Mouse (Mus musculus) common myeloid progenitor, adult 5-6 weeks (primary cell): ENCODE data around the gene Gm20604. TPM values are rescaled to one million over a fixed set of nuclear protein-coding genes. Genes with fewer than 3 reads are reported as not detected.

Source experiments
- ATAC-seq: replicated peaks from 2 replicates; pipeline ENCODE4 v1.8.0; 2016; ENCODE audit warnings: low read depth, mild to moderate bottlenecking, moderate TSS enrichment, inconsistent platforms; ENCODE audit not compliant: poor library complexity, severe bottlenecking
- total RNA-seq: library from RNA; stranded (forward); fragments of 200-1000, 187-1606 nt; gene quantifications from 2 replicates; pipeline ENCODE4 v1.2.3, GENCODE M21; 2017

Gm20604 gene
- total RNA-seq, 1 experiment from 2014 or later: 7.4 TPM

DNA sequence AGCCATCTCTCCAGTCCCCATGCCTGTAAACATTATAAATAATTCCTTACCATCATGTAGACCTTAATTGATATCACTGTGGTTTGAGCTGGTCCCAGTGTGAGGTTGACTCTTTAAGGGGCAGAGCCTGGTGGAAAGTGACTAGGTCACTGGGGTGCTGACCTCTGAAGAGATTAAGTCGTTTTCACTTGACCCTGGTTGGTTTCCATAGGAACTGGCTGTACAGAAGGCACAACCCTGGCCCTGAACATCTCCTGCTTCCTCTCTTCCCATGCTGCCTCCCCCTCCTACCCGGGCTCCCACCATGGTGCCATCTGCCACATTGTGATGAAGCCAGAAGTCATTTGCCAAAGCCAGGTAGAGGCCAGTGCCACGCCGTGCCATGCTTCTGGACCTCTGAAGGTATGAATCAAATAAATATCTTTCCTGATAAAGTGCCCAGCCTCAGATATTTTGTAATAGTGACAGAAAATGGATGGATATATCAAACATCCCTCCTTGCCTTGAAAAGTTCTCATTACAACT lies 47.6 kb downstream of the Gm20604 start:
- no peak for ATAC-seq

DNA sequence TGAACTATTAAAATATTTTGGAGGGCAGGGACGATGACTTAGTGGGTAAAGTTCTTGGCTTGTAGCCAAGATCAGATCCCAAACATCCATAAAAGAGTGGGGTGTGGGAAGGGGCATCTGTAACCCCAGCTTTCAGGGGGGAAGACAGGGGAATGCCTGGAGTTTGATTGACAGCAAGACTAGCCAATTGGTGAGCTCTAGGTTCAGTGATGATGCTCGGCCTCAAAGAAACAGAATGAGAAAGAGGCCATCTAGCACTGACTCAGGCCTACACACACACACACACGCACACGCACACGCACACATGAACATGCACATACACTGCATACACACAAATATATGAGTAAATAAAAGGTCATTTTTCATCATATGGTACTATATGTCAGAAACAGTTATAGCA lies 48.6 kb downstream of the Gm20604 start:
- ATAC-seq: no peak

DNA sequence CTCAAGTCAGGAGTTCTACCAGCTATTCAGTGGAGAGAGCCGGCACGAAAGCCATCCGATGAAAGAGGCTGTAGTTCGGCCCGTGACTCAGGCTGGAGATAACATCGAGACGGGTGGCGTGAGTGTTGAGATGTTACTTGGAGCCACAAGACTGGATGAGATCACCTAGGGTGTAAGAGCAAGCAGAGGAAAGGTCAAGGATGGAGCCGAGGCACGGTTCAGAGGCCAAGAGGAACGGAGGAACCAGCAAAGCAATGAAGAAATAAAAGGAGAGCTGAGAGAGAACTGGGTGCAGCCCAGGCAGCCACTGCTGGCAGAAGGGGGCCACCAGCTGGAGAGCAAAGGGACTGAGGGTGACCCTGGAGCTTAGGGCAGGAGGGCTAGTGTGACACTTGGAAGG lies 50.3 kb downstream of the Gm20604 start:
- ATAC-seq: no peak

DNA sequence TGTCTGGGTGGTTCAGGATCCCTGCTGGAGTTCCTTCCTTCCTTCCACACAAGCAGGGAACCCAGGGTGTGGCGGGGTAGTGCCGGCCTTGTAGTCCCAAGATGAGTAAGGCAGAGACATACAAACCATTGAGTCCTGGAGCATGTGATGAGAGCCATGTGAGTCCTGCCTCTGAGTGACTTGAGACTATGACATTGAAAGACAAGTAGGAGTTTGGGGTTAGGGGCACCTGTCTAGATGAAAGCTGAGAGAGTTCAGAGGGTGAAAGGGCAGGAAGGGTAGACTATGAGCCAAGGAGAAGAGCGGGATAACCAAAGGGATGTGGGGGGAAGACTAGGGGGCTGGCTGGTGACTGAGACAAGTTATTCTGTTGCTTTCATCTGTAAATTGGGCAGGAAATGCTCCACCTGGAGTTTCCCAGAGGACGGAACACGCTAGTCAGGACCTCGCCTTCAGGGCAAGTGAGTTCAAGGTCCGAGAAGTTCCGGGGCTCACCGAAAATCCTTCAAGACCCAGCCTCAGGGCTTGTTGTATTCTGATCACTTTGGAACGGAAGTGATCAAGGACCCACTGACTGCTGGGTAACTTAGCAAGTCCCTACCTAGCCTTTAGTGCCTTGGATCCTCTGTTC lies 51.5 kb downstream of the Gm20604 start:
- ATAC-seq: no peak

DNA sequence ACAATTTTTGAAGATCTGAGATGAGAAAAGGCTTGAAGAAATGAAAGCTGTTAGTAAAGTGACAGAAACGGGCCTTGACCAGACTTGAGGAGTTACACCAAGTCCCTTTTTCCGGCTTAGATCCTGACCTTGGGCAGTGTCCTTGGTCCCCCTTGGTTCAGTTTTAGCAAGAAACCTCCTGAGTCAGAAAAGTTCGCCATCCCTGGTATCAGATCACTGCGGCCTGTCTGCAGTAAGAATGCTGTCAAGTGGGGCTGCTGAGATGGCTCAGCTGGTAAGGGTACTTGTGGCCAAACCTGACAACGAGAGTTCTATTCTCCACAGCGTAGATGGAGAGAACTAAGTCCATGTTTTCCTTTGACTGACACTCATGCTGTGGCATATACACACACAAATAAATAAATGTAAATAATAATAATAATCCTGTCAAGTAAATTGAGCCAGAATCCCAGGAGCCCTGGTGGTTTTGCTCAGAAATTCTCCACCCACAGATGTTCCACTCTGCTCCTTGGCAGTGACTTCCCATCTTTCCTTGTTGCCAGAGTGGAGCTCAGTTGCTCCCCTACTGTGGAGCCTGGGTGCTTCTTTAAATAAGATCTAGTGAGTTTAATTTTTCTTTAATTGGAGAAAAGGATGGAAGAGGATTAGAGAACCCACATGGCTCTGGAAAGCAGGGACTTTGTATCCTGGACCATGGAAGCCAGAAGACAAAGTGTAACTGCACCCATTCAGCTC lies 52.4 kb downstream of the Gm20604 start:
- no peak for ATAC-seq

DNA sequence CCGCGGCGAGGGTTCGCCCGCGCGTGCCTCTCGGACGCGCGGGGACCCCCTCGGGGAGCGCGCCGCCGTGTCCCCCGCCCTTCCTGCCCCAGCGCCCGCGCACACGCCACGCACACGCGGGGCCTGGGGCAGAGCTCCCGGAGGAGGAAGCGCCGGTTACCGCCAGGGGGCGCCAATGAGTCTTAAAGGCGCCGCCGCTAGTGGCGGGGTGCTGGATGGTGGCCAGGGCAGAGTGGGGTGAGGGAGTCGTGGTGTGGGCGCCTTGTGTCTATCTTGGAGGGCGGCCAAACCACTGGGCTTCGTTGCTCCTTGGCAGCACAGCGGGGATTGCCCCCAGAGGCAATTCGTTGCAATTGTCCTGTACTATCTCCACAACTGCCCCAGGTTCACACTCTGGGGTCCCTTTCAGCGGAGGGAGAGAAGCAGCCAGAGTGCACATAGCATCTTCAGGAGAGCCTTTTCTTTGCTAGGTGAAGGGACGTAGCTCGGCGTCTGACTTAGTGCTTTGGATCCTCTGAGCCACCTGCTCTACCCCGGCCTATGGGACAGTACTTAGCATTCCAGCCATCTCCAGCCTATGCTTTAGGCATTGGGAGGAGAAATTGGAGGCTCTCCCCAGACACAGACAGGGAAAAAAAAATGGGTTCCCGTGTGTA lies 53.1 kb downstream of the Gm20604 start:
- ATAC-seq: peak; percentile 73

DNA sequence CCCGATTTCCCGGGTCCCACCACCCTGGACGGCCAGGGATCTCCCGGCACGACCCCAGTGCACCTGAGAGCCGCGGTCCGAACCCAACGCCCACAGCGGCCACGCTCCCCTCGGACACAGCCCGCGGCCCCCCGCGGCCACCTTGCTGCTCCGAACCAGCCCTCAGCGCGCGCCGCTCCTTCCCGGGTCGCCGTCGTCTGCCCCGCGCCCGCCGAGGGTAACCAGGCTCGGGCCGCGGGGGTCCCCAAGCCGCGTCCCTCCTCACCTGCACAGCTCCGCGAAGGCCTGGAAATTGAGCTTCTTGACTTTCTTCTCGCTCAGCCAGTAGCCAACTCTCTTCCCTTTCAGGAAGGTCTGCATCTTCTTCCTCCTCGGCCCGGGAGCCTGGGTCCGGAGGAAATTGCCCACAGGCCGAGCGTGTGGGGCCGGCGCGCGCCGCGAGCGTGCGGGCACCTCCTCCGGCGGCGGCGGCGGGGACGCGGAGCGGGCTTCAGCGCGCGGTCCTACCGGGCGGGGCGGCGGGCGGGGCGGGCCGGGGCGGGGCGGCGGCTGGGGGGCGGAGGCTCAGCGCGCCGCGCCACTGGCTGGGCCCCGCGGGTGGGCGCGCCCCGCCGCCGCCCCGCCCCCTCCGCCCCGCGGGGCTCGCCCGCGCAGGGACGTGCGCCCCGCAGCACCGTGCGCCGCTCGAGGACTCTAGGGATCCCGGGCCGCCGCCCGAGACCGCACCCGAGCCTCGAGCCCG lies 53.8 kb downstream of the Gm20604 start, which contains the start of gene Itpk1:
Gene Itpk1, minus strand, starts transcription at position 474 of the 742 bp plus-strand sequence.
- peak; percentile 12; the same call in 1 of the 2 replicates for ATAC-seq

DNA sequence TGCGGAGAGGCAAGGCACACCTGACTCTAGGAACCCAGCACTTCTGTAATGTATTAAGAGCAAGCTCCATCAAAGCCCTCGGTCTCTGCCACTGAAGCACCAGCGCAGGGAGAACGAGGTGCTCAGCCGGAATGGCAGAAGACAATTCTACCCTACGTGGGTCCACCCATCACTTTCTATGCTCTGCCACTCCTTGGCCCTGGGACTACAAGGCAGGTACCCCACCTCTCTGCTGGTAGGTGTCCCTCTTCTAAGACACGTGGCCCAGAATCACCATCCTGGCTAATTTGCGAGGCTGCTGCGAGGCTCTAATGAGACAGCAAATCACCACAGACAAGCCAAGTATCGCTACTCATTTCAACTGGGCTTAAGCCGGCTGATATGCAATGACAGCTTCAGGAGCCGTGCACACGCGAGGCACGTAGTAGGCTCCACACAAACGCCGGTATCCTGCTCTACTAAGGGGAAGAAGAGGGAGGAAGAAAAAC lies 54.5 kb downstream of the Gm20604 start:
- ATAC-seq: no peak

DNA sequence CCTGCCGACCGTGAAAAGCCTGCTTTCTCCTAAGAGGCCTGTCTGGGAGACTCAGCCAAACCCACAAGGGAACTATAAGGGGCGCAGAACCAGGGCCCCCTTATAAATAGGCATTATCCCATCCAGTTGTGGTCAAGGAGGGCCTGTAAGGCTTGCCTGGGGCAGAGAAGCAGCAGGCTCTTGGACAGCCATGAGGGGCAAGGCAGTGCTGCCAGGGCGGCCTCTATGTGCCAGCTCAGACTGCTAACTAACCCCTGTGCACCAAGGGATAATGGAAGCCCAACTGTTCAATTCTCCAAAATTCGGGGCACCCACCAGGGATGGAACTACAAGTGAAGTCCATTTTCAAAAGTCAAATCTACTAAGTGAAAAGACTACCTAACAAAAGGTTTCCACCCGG lies 55.0 kb downstream of the Gm20604 start:
- ATAC-seq: no peak

DNA sequence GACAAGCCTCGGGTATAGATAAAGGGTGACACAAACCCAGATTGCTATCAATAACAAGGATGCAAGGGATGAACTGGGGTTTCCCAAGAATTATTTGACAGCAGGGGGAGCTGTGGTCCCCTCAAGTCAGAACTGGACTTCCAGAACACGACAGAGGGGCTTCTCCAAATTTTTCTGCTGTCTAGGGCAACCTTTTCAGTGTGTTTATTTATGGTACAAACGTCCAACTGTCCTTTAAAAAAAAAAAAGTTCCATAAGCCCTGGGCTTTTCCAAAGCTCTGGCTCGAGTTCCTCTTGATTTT lies 55.4 kb downstream of the Gm20604 start:
- no peak for ATAC-seq

DNA sequence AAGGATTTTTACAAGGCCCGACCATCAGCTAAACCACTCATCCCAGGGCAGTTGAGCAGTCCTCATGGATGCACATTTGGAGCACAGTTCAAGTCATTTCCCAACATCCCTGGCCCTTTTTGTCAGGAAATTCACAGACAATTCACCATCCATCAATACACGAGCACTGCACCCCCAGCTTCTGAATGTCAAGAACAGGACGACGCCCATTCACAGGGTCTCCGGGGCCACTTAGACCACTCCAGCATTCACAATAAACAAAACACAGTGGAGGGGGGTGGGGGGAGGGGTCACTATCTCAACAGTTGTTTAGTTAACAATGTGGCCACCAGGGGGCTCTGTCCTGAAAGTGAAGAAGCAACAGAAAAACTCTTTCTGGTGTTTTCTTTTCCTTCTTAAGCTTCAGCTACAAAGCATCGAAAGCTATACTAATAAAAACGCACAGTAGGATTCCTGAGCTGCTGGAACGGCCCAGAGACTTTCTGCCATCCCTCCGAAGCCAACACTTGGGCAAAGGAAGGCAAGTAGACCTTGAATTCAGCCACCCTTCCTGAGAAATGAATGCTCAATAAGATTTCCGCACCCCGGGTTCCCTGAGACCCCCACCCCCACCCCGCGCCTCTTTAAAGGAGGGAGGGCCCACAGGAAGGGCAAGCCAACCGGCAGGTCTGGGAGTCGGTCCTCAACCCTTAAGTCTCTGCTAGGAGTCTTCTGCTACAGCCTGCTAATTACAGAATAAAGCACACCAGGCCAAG lies 55.9 kb downstream of the Gm20604 start:
- ATAC-seq: peak; percentile 19; the same call in 1 of the 2 replicates

DNA sequence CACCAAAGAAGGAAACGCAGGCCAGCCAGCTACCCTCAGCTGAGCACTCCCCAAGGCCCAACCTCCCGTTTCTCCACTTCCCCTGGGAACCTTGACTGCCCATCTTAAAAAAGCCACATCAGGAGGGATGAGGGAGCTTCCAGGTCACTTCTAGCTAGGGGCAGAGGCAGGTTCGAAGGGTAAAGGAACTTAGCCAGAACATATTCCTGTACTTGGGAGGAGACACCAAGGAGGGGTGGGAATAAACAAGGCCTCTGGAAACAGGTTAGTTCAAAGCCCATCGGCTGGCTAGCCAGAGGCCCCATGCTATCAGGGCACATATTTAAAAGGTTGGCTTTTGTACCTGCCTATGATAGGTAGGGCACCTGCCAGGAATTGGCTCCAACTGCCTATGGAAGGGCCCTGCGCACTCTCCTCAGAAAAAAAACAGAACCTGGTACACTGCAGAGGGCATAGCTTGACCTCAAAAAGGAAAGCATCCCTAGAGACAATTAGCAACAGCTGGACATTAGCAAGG lies 56.7 kb downstream of the Gm20604 start:
- ATAC-seq: no peak

DNA sequence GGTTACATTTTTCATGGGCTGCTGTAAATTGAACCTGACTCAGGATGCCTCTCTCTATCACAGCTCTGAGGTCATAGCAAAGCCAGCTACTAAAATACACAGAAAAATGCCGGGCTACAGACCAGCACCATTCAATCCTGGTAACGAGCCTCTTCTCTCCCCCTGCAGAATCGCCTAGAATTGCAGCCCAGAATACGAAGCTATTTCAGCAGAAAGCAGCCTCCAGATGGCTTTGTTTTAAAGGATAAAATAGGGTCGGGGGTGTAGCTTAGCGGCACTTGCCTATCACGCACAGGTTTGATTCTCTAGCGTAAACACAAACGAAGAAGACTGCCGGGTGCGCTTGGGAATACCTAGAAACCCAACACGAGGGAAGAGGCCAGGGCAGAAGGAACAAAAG lies 58.0 kb downstream of the Gm20604 start:
- ATAC-seq: no peak

DNA sequence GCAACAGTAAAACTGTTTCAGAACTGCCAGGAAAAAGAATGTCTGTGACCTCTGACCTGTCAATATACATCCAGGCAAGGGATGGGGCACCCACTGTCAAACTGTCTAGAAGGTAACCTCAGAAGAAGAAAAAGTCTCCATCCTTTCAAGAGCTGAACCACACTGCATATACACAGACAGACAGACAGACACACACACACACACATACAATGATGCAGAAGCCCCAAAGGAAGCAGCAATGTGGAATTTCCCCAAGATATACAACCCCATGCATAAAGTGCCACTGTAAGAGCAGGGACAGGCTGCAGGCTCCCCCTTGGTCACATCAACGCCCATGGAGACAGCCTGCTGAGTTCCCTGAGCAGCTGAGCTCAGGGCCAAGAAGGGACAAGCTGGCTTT lies 59.3 kb downstream of the Gm20604 start:
- ATAC-seq: no peak

DNA sequence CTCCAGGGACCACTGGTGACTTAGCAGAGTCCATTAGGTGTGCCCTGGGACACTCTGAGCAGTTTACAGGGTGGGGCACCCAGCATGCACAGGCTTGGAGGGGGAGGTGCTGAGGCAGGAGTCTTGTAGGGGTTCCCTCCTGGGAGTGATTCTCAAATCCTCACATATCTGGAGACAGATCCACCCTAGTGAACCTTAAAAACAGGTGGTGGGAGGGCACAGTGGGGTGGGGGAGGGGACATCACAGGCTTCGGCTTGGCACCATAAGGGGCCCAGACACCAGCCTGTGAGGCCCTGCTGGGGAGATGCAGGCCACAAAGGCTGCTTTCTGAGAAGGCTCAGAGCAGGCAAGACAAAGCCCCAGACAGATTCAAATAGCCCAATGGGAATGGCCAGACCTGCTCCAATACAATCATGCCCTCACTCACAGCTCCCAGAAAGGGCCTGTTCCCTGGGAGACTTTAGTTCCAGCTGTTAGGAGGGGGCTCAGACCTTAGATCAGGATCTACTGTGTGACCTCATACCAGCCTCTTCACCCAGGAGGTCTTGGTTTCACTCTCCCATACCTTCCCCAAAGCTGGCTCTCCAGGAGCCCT lies 60.3 kb downstream of the Gm20604 start:
- no peak for ATAC-seq

DNA sequence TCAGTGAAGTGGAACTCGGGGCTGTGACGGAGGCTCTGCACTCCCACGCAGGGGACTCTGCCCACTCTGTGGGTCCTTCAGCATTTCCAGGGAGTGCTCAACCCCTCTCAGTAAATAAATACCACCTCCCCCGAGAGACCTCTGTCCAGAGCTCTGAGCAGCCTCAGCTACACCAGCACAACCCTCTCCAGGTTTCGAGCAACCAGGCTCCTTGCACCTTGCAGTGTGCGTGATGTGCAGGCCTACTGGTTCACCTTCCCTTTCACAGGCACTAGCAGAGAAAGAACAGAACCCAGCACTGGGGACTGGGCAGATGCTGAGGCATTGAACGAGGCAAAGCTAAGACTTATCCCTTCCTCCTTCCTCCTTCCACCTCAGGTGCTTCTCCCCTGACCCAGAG lies 61.1 kb downstream of the Gm20604 start:
- no peak for ATAC-seq

DNA sequence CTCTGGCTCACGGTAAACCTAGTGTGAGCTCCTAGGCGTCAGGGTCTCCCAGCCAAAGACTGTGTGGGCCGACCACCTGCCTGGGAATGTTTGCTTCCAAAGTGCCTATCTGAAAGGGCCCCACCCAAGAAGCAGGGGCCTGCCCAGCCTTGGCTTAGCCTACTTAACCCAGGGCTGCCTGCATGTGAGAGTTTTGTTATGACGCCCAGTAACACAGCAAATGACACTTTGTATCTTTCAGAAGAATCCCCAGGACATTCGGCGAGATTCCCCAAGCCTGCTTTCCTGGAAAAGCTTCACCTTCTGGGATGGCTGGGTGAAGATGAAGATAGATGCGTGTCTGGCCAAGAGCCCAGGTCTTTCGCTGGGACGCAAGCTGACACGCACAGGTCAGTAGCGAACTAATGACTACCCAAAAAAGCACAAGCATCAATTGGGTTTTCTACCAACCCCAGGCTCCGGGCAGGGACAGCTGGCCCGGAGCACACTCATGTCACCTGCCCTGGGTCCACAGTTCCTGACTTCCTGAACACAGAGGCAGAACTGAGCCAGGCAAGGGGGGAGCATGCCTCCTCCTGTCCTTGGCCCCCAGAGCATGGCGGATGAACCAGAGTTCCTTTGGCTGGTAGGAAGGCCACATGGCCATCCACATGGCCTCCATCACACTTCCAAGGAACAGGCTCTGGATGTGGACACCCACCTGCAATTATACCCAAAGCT lies 61.7 kb downstream of the Gm20604 start:
- no peak for ATAC-seq
